Mouse (Mus musculus): Measurements from ENCODE around the gene Gnas. TPM values are rescaled to one million over a fixed set of nuclear protein-coding genes. Genes with fewer than 3 reads are reported as not detected.

Gnas gene
- total RNA-seq, 2 experiments from 2014 or later = 238 to 554 TPM

- peak; percentile 64 for ATAC-seq (ENCODE audit: poor library complexity, severe bottlenecking)
Observed at GRCm38 (mm10) chr2:174327295-174327981, 43.3 kb downstream of the Gnas start.

GRCm38 (mm10) chr2:174328358-174328905 lies 44.3 kb downstream of the Gnas start:
- ATAC-seq (ENCODE audit: poor library complexity, severe bottlenecking) = no peak

- ATAC-seq (ENCODE audit: poor library complexity, severe bottlenecking) = peak; percentile 7; the same call in 1 of the 2 replicates
Observed at GRCm38 (mm10) chr2:174328926-174329662, 45.0 kb downstream of the Gnas start.

DNA sequence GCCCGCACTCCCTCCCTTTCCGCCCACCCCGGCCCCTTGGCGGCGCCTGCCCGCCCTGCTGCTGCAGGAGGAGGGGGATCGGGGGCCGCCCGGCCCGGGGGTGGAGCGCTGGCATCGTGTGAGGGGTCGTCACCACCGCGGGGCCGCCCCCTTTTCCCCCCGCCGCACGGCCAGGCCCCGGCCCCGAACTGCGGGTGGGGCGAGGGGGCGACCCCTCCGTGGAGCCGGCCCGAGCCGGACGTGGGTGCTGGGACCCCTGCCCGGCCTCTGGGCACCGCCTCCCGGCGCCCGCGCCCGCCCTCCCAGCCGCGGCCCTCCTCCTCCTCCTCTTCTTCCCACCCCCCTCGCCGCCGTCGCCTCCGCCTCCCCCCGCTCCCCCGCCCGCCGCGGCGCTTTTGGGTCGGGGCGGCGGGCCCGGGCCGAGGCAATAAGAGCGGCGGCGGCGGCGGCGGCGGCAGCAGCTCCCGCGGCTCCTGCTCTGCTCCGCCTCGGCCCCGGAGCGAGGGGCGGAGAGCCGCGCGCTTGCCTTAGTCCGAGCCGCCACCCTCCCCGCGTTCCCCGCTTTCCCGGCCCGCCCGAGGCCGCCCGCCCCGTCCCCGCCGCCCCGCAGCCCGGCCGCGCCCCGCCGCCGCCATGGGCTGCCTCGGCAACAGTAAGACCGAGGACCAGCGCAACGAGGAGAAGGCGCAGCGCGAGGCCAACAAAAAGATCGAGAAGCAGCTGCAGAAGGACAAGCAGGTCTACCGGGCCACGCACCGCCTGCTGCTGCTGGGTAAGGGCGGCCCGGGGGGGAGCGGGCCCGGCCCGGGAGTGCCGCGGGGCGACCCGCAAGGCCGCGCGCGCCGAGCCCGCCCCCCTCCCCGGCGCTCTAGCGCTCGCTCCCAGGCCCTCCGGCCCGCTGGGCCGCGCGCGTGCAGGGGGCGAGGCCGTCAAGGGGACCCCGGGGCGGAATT lies 45.8 kb downstream of the Gnas start:
- ATAC-seq (ENCODE audit: poor library complexity, severe bottlenecking) = peak; percentile 11

DNA sequence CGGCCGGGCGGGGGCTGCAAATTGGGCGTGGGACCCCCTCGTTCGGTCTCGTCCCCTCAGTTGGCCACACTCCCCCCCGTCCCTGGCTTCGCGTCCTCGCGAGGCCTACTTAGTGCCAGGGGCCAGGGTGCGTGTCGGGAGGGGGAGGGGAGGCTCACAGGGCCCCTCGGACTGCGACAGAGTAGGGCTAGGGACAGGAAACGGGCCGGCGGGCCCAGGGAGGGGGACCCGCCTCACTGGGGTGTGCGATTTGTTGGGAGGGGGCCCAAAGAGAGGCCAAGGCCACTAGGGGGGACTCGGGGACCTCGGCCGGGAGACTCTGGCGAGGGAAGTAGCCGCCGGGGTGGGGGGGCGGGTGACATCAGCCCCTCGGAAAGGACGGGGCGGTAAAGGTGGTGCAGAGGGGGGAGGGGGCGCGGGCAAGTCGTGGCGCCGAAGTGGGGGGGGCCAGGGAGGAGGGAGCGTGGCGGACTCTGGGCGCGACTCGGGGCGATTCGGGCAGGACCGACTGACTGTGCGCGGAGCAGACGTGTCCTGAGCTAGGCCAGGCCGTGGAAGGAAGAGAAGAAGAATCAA lies 46.6 kb downstream of the Gnas start:
- ATAC-seq (ENCODE audit: poor library complexity, severe bottlenecking) = peak; percentile 17

DNA sequence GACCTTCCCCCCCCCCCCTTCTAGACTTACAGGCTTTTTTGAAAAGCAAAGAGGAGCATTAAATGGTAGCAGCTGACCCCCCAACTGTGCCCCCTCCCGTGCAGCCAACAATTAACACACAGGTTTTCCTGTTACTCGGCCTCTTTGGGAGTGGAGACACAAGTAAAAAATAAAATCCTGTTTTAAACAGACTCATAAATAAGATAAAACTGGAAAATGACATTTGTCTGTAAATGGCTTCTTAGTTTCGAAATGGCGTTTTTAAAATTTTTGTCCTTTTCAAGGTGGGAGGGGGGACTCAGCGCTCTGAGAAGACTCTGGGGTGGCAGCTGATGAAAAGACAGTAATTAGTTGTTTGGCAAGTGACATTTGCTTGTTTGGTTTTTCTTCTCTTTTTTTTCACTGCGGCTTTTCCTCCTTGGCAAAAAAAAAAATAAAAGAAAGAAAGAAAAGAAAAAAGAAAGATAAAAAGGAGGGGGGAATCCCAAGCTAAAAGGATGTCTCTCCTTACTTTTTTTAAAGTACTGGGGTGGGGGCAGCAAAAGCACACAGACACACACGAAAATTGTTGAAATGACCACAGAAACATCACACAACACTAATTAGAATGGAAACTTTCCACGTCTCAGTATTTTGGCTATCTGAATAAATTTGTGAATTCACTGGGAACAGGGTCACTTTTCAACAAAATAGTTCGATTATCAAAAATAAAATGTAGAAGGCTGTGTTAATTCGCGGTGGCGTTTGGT lies 47.3 kb downstream of the Gnas start:
- no peak for ATAC-seq (ENCODE audit: poor library complexity, severe bottlenecking)

DNA sequence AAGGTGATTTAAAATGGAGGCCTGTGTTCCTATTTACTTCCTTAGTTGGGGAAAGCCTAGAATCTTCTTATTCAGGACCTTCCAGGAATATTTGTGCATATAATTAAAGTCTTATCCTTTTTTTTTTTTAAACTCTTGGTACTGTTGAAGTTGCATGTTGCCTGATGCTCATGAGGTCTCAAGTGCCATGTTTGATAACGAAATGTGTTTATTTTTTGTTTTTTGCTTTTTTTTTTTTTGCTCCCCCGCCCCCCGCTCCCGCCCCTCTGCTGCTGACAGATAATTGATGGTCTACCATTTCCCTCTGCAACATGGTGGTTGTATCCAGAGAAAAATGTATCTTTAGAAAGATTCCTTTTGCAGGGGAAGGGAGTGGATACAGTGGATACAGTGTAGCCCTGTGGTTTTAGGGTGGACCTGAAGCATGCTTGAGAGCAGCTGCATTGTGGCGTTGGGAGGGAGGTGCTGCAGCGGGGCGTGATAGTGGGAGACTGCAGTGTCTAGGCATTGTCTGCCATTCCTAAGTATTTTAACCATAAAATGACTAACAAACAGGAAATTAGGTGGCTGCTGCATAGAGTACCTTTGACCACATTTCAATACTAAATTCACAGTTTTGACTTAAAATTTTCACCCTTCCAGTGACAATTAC lies 49.2 kb downstream of the Gnas start:
- no peak for ATAC-seq (ENCODE audit: poor library complexity, severe bottlenecking)

DNA sequence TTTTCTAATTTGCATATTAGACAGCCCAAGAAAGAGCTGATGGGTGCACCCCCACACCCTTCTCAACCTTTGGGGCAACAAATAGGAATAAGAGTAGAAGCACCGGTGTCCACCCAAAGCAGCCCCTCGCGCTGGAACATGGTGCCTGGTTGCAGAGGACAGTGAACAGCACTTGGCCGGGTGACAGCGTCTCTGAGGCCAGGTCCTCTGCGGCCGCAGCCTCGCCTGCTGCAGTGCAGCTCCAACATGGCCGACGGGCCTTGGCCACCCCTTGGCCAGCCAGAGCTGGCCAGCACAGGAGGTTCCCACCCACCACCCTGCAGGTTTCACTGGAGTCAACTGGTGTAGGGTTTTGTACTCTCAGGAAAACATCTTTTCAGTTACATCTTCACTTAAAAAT lies 50.3 kb downstream of the Gnas start:
- no peak for ATAC-seq (ENCODE audit: poor library complexity, severe bottlenecking)

GRCm38 (mm10) chr2:174337275-174337674 lies 53.2 kb downstream of the Gnas start:
- ATAC-seq (ENCODE audit: poor library complexity, severe bottlenecking) = no peak

GRCm38 (mm10) chr2:174339701-174340100 lies 55.6 kb downstream of the Gnas start:
- ATAC-seq (ENCODE audit: poor library complexity, severe bottlenecking) = no peak

GRCm38 (mm10) chr2:174340229-174340892 lies 56.2 kb downstream of the Gnas start:
- no peak for ATAC-seq (ENCODE audit: poor library complexity, severe bottlenecking)

DNA sequence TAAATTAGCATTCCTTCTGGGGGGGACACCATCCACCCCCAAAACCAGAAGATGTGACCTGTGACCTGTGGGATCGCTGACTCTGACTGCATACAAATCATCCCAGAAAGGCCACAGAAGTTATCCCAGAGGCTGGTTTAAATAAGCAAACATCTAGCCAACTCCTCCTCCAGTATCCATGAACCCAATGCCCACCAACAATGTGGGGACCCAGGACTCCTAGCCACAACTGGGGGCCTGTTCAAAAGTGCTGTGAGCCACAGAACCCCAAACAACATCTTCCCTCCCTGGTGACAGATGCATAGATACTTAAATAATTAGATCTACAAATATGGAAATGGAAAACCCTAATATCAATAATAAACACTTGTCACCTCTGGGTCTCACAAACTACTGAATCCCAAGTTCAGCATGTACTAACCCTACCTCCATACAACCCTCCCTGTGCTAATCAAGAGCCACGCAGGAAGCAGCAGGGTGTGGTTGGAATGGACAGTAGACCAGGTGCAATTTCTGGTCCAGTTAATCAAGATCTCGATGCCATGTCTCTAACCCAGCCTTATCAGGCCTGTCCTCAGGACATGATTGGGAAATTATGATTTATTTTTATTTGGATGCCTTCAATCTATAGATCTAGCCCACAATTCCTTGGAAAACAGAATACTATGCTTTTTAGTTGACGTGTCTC lies 56.9 kb downstream of the Gnas start:
- ATAC-seq (ENCODE audit: poor library complexity, severe bottlenecking) = no peak

- no peak for ATAC-seq (ENCODE audit: poor library complexity, severe bottlenecking)
Observed at GRCm38 (mm10) chr2:174342793-174343400, 58.8 kb downstream of the Gnas start.

- ATAC-seq (ENCODE audit: poor library complexity, severe bottlenecking) = no peak
Observed at GRCm38 (mm10) chr2:174343566-174343965, 59.4 kb downstream of the Gnas start.

- ATAC-seq (ENCODE audit: poor library complexity, severe bottlenecking) = peak; percentile 84
Observed at GRCm38 (mm10) chr2:174344003-174344655, 60.0 kb downstream of the Gnas start.

DNA sequence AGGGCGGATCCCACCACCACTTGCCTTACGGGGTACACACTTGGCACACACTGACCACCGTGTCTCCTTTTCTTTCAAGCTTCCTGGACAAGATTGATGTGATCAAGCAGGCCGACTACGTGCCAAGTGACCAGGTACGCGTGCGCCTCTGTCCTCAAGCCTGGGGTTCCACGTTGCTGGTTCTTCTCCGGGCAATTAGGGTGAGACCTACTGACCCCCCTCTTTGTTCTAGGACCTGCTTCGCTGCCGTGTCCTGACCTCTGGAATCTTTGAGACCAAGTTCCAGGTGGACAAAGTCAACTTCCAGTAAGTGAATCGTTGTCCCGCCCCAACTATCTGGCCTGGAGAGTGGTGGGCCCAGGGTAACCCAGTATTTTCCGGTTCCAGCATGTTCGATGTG lies 60.9 kb downstream of the Gnas start:
- ATAC-seq (ENCODE audit: poor library complexity, severe bottlenecking) = no peak

- ATAC-seq (ENCODE audit: poor library complexity, severe bottlenecking) = no peak
Observed at GRCm38 (mm10) chr2:174346612-174346998, 62.5 kb downstream of the Gnas start, which contains the start of gene Gm20721. Gm20721 (minus strand) TSS chr2:174346712.

All from megakaryocyte, adult 5-6 weeks (primary cell).